Mouse (Mus musculus) spleen, adult 2 months (tissue): ENCODE measurements around the gene Cep57l1.

Experiments used
- CTCF ChIP-seq: fragments of 200-500 bp; IDR thresholded peaks from 2 replicates; pipeline ENCODE4 v1.5.1; 2011; ENCODE audit warnings: mild to moderate bottlenecking, inconsistent platforms; ENCODE audit not compliant: insufficient read depth, insufficient read length, insufficient replicate concordance; ENCODE audit errors: extremely low read depth
- POLR2A ChIP-seq: fragments of 200-500 bp; IDR thresholded peaks from 2 replicates; pipeline ENCODE4 v1.6.1; 2011; ENCODE audit warnings: low read depth, low read length, inconsistent platforms

GRCm38 (mm10) chr10:41809771-41810563 is at the start of gene Cep57l1, which contains the start of gene Sesn1:
- TF ChIP-seq CTCF: no peak
- no peak; the same call in 1 of the 2 replicates for TF ChIP-seq POLR2A
